Comparison of ENCODE assay signal across 13 mouse cellular contexts in the genomic region with DNA sequence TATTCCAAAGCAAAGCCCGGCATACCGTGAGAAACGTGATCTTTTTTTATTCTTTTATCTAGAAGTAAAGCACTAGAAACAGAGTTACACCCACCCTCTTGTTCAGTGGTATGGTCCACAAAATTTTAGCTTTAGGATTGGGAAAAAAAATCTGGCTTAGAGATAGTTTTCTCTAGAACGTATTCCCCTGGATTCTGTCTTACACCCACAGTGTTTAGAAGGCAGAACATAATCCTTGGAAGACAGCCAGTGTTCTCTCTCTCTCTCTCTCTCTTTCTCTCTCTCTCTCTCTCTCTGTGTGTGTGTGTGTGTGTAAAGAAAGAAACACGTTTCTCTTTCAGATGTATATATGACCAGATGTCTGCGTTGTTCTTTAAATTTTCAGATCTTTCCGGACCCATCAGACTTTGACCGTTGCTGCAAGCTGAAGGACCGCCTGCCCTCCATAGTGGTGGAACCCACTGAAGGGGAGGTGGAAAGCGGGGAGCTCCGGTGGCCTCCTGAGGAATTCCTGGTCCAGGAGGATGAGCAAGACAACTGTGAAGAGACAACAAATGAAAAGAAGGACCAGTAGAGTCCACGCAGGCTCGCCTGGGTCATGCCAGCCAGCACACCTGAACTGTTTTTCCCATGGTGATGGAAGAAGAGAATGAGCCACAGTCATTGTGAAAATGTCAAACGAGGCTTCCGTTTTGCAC. TPM values are rescaled to one million over a fixed set of nuclear protein-coding genes. Genes with fewer than 3 reads are reported as not detected.
A peak's percentile ranks its signal among the peaks of the same experiment; 100 is the strongest.
DNase-seq lines count a peak whose midpoint lies in the region; ATAC-seq and TF ChIP-seq lines count a peak whose summit lies in the region.
"Had no signal": no experiment of that assay in that cellular context is flagged by ENCODE, and none has a peak within 500 bp of the region (broad histone marks: within the 10 kb centered on the region; RNA-seq: fewer than 3 reads in every experiment).

No protein-coding gene starts in this region.

- no peaks in the 10 kb centered on the region for H3K9me3 ChIP-seq in heart, embryonic 15.5 days (replicated peaks)
- no peaks in the 10 kb centered on the region for H3K9me3 ChIP-seq in liver, embryonic 12.5 days (replicated peaks)
- H3K9me3 ChIP-seq: forebrain, embryonic 15.5 days had no signal

- no peaks in the 10 kb centered on the region for H3K27me3 ChIP-seq in heart, embryonic 15.5 days
- no peaks in the 10 kb centered on the region for H3K27me3 ChIP-seq in thymus, adult 2 months (ENCODE audit: control insufficient read depth, insufficient read depth, low read length)
- H3K27me3 ChIP-seq in small intestine, adult 2 months (ENCODE audit: control insufficient read depth, insufficient read depth, low read length) = no peaks in the 10 kb centered on the region
- no peaks in the 10 kb centered on the region for H3K27me3 ChIP-seq in kidney, adult 2 months (replicated peaks; ENCODE audit: control insufficient read depth, insufficient read depth, low read length)
- H3K27me3 ChIP-seq in liver, embryonic 12.5 days (replicated peaks) = no peaks in the 10 kb centered on the region
- H3K27me3 ChIP-seq: forebrain, embryonic 15.5 days; hindbrain, embryonic 13.5 days had no signal

- intact Hi-C loops in heart, postnatal 25 days (cut with DNase I) = loop anchor here (5.0 kb wide), 1 partner anchor 33 kb away; no protein-coding TSS in a partner anchor

- peaks cover 76% of the 10 kb centered on the region for H3K4me1 ChIP-seq in heart, embryonic 15.5 days (replicated peaks)
- peaks cover 66% of the 10 kb centered on the region for H3K4me1 ChIP-seq in thymus, adult 2 months (replicated peaks; ENCODE audit: control insufficient read depth, insufficient read depth, low read length)
- peaks cover 34% of the 10 kb centered on the region for H3K4me1 ChIP-seq in small intestine, adult 2 months (ENCODE audit: control insufficient read depth, insufficient read depth, insufficient read length, low read length)
- peaks cover 9% of the 10 kb centered on the region; the same call in 1 of the 2 replicates for H3K4me1 ChIP-seq in kidney, adult 2 months (ENCODE audit: control insufficient read depth, insufficient read depth, low read length)
- H3K4me1 ChIP-seq in liver, embryonic 12.5 days = peaks cover 27% of the 10 kb centered on the region
- H3K4me1 ChIP-seq: forebrain, embryonic 15.5 days had no signal

- DNase-seq in heart, postnatal 25 days (ENCODE audit: low spot score) = no peak
- DNase-seq in thymus, adult 2 months = peak; percentile 46
- DNase-seq in thymus, postnatal 0 days (ENCODE audit: low spot score) = no peak
- no peak for DNase-seq in kidney, adult 2 months
- DNase-seq: cerebellum, adult 2 months; kidney, adult 9 months; midbrain, embryonic 14.5 days had no signal

- H3K36me3 ChIP-seq in heart, embryonic 15.5 days = peaks cover 40% of the 10 kb centered on the region
- peaks cover 30% of the 10 kb centered on the region for H3K36me3 ChIP-seq in thymus, adult 2 months (ENCODE audit: control insufficient read depth, insufficient read depth, low read length)
- peaks cover 12% of the 10 kb centered on the region for H3K36me3 ChIP-seq in small intestine, adult 2 months (ENCODE audit: control insufficient read depth, insufficient read depth, low read length)
- H3K36me3 ChIP-seq in kidney, adult 2 months (ENCODE audit: control insufficient read depth, insufficient read depth, low read length) = no peaks in the 10 kb centered on the region
- H3K36me3 ChIP-seq in liver, embryonic 12.5 days = peaks cover 12% of the 10 kb centered on the region

- peak overlapping the region; percentile 32; the same call in 1 of the 2 replicates for H3K9ac ChIP-seq in heart, embryonic 15.5 days
- no peak overlapping the region for H3K9ac ChIP-seq in liver, embryonic 12.5 days
- H3K9ac ChIP-seq: forebrain, embryonic 15.5 days; hindbrain, embryonic 13.5 days had no signal

- no peak for TF ChIP-seq CTCF in thymus, adult 2 months (IDR thresholded peaks at IDR 0.05; ENCODE audit: borderline replicate concordance, control insufficient read depth, extremely low read depth, insufficient read depth, low read length, poor library complexity)
- no peak for TF ChIP-seq CTCF in small intestine, adult 2 months (IDR thresholded peaks at IDR 0.05; ENCODE audit: extremely low read depth, insufficient read length, insufficient replicate concordance, low read depth, low read length)
- TF ChIP-seq CTCF in kidney, adult 2 months (conservative IDR thresholded peaks at IDR 0.05; ENCODE audit: insufficient read depth, insufficient read length, low read depth, low read length) = no peak

- no peak for TF ChIP-seq POLR2A in thymus, adult 2 months (IDR thresholded peaks at IDR 0.05; ENCODE audit: control insufficient read depth, extremely low read depth, insufficient read depth, low read length, poor library complexity)
- no peak for TF ChIP-seq POLR2A in small intestine, adult 2 months (IDR thresholded peaks at IDR 0.05; ENCODE audit: low read depth, low read length)
- no peak for TF ChIP-seq POLR2A in kidney, adult 2 months (IDR thresholded peaks at IDR 0.05; ENCODE audit: low read depth, low read length)

- H3K27ac ChIP-seq in heart, embryonic 15.5 days = peak overlapping the region; percentile 83
- peak overlapping the region; percentile 99 for H3K27ac ChIP-seq in thymus, adult 2 months (ENCODE audit: control insufficient read depth, insufficient read depth, low read length)
- H3K27ac ChIP-seq in small intestine, adult 2 months (ENCODE audit: insufficient read depth, low read depth, low read length) = peak overlapping the region; percentile 28
- H3K27ac ChIP-seq in kidney, adult 2 months (ENCODE audit: insufficient read depth, low read depth, low read length) = no peak overlapping the region
- H3K27ac ChIP-seq in liver, embryonic 12.5 days = no peak overlapping the region
- H3K27ac ChIP-seq: forebrain, embryonic 15.5 days; hindbrain, embryonic 13.5 days; macrophage had no signal

- whole genome bisulfite sequencing in heart, embryonic 15.5 days = 72% methylated on average over 15 of the region's 15 CpGs
- 31% methylated on average over 15 of the region's 15 CpGs for WGBS in thymus, adult 2 months
- WGBS in small intestine, adult 2 months = 66% methylated on average over 15 of the region's 15 CpGs
- 81% methylated on average over 15 of the region's 15 CpGs for WGBS in kidney, adult 2 months
- 67% methylated on average over 15 of the region's 15 CpGs for WGBS in liver, embryonic 12.5 days (ENCODE audit: insufficient replicate concordance)

- H3K4me3 ChIP-seq in heart, embryonic 15.5 days = no peak overlapping the region
- peak overlapping the region; percentile 20 for H3K4me3 ChIP-seq in thymus, adult 2 months (ENCODE audit: control insufficient read depth, insufficient read depth, low read length)
- no peak overlapping the region for H3K4me3 ChIP-seq in small intestine, adult 2 months (ENCODE audit: low read depth, low read length)
- H3K4me3 ChIP-seq in kidney, adult 2 months (ENCODE audit: insufficient read depth, low read depth, low read length) = no peak overlapping the region
- no peak overlapping the region for H3K4me3 ChIP-seq in liver, embryonic 12.5 days
- H3K4me3 ChIP-seq: forebrain, embryonic 15.5 days; hindbrain, embryonic 13.5 days had no signal

- no peak for ATAC-seq in heart, embryonic 15.5 days (replicated peaks; ENCODE audit: insufficient number of reproducible peaks, insufficient read depth, low FRiP score, low read depth)
- ATAC-seq in liver, embryonic 12.5 days = no peak
- ATAC-seq: forebrain, embryonic 15.5 days had no signal

- H3K4me2 ChIP-seq in heart, embryonic 15.5 days = no peak overlapping the region
- no peak overlapping the region for H3K4me2 ChIP-seq in liver, embryonic 12.5 days
- H3K4me2 ChIP-seq: forebrain, embryonic 15.5 days; hindbrain, embryonic 13.5 days had no signal

RNA-seq across cellular contexts. Expression of a gene that starts 20.9 kb away (rescaled TPM):
- 23.2 and 29.0 TPM in 2 replicates for polyA plus RNA-seq in heart, embryonic 15.5 days (2015; fragmentation: Nextera tagmentation; extraction: Ambion mirVana)
- total RNA-seq in heart, postnatal 25 days (2021) = 100 to 1,000 TPM; 390 to 430 TPM
- 197 and 216 TPM in 2 replicates for polyA plus RNA-seq in thymus, adult 2 months (2012; rRNA removed)
- 9.5 and 10.4 TPM in 2 replicates for polyA plus RNA-seq in thymus, postnatal 0 days (2015; fragmentation: Nextera tagmentation; extraction: Ambion mirVana)
- 41.9 and 49.3 TPM in 2 replicates for polyA plus RNA-seq in small intestine, adult 2 months (2012; rRNA removed)
- 58.9 and 66.4 TPM in 2 replicates for polyA plus RNA-seq in kidney, adult 2 months (2012; rRNA removed)
- polyA plus RNA-seq in liver, embryonic 12.5 days (2016; fragmentation: Nextera tagmentation; extraction: Ambion mirVana) = 1.4 TPM in 2 replicates

Comparison
In these comparisons a context has a peak if more than half of its experiments do, and no peak if none do; other contexts are left out.
1. H3K27ac ChIP-seq: peak in heart, embryonic 15.5 days (single experiment), thymus, adult 2 months (single experiment) and small intestine, adult 2 months (single experiment); none in kidney, adult 2 months (single experiment) and liver, embryonic 12.5 days (single experiment).